Mouse (Mus musculus) megakaryocyte, embryonic 14.5 days (primary cell): Measurements from ENCODE around the gene March5.

ENCODE experiments used
- FLI1 ChIP-seq: IDR thresholded peaks from 2 replicates; pipeline ENCODE4 v1.6.1; 2012; ENCODE audit warnings: low read length, inconsistent platforms, mixed read lengths
- GATA1 ChIP-seq: IDR thresholded peaks from 3 replicates; pipeline ENCODE4 v1.6.1; 2012; ENCODE audit warnings: mixed read lengths, low read length, inconsistent platforms, borderline replicate concordance

DNA sequence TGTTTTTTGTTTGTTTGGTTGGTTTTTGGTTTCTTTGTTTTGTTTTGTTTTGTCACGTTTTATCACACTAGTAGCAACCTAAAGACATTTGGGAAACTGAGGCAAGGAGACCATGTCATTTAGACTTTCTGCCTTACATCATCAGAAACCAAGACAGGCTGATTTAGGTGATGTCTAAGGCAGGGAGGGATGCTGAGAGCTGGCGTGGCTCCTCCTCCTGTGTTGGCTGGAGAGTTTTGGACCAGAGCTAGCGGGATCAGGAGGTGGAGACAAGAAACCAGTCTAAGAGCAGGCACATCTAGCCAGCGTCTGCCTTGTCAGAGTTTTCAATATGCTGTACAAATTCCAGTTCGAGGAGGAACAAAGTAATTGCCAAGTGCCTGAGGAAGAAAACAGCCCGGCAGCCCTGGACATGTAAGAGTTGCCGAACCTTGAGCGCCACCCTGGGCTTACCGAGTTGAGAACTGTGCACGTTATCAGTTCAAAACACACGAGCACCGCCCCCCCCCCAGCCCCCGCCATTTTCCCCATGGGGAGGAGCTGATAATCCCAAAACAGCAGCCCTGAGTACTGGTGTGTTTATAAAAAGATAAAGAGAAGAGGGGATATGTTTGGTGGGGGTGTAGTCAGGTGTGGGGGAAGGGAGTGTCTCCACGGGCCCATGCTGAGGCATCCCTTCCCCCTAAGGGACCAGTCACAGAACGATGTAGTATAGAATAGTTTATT, 30.5 kb downstream of the March5 start:
- TF ChIP-seq GATA1 (no peak), FLI1 (no peak)
